Mouse (Mus musculus) ovary, adult 10 weeks (tissue): Measurements from ENCODE around the gene Frmpd4. TPM values are rescaled to one million over a fixed set of nuclear protein-coding genes. Genes with fewer than 3 reads are reported as not detected.

Source experiments
- polyA plus RNA-seq: library from polyadenylated mRNA; stranded (reverse); fragments of 350-450 nt; fragmentation: Illumina TruSeq; extraction: RNeasy Lipid Tissue Mini Kit (QIAGEN cat#74804); gene quantifications from one replicate; pipeline ENCODE4 v1.2.3, GENCODE M21; 2014

Frmpd4 gene
- polyA plus RNA-seq, result 0.14 TPM

GRCm38 (mm10) chrX:168577131-168577530, at the start of gene Frmpd4:
Gene Frmpd4 (minus strand): TSS chrX:168577231.

Other genes starting within 250 kb of the Frmpd4 start
- 162 TPM for gene Msl3, start 96.7 kb upstream of the Frmpd4 start, polyA plus RNA-seq
- 49.1 TPM for gene Arhgap6, start 217.9 kb upstream of the Frmpd4 start, polyA plus RNA-seq